Mouse (Mus musculus) adrenal gland, adult 10 weeks (tissue): ENCODE measurements around the gene Atp13a4. TPM values are rescaled to one million over a fixed set of nuclear protein-coding genes. Genes with fewer than 3 reads are reported as not detected.

ENCODE experiments used
- polyA plus RNA-seq: library from polyadenylated mRNA; stranded (reverse); fragments of 350-450 nt; fragmentation: Illumina TruSeq; extraction: RNeasy Lipid Tissue Mini Kit (QIAGEN cat#74804); gene quantifications from one replicate; pipeline ENCODE4 v1.2.3, GENCODE M21; 2014; ENCODE audit warnings: low read depth, low replicate concordance

The Atp13a4 gene
- not detected for polyA plus RNA-seq

DNA sequence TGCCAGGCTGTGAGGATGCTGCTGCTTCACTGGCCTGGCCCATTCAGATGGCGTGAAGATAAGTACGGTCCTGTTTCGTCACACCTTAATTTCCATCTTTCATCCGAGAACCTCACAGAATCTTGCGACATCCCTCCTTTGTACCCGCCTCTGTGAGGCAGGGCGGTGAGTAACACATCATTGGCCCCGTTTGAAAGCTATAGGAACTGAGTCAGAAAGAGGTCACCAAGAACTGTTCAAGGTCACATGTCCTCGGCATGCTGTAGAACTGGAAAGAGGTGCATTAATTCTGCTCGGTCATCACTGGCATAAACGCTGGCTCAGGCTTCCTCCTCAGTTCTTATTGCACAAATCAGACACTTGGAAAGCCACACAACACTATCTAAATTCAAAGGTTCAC, at the start of gene Atp13a4:
Atp13a4 (minus strand) TSS at position 36 of the 400 bp plus-strand sequence.

DNA sequence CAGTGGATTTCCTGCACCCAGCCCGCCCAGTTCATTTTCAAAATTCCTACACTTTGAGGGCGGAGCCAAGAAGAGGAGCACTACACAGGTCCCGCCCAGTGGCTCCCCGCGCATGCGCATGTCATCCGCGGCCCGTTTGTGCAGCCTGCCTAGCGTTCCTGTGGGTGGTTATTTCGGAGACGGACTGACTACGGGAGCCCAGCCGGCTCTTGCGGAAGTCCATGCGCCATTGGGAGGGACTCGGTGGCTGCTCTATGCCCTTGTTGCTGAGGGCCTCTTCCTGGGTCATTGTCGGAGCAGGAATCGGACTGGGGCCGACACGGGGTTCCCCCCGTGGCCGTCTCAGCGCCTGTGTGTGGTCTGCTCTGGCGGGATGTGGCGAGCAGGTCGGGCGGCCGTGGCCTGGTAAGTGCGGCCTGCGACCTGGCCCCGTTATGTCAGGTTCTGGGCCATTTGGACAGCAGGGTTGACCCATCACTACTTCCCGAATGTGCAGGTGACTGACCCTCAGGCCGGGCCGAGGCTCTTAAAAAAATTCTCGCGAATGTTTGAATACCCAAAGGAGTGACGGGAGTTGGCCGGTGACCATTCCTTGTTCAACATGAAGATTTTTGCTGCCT, 34.6 kb upstream of the Atp13a4 start, which contains the start of gene Opa1:
Opa1 (plus strand) TSS at position 168 of the 620 bp plus-strand sequence.

DNA sequence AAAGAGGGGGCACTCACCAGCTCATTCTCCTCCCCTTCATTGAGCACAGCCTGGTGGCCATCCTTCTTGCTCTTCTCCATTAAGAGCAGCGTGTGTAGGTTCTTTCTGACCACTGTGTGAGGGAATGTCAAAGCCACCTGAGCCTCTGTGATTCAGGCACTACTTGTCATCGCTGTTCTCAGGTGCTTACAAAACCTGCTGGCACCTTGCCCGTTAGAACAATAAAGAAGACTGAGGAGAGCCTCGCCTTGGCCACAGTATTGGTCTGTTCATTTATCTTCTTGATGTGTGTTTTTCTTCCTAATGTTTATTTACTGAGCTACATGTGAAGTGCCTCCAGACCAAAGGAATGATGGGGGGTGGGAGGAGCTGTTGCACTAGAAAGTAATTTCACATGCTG, 166.2 kb downstream of the Atp13a4 start, which contains the start of gene Atp13a5:
Atp13a5 (minus strand) TSS at position 275 of the 400 bp plus-strand sequence.

Other genes starting within 250 kb of the Atp13a4 start
- gene Atp13a5, start 166.1 kb downstream of the Atp13a4 start, polyA plus RNA-seq, result not detected
- gene Opa1, start 34.5 kb upstream of the Atp13a4 start, polyA plus RNA-seq, result 122 TPM